Mouse (Mus musculus) neural tube, embryonic 11.5 days (tissue): ENCODE data around the gene Mfap1b. TPM values are rescaled to one million over a fixed set of nuclear protein-coding genes. Genes with fewer than 3 reads are reported as not detected.
"Not testable (repeated sequence)": the region's sequence is repeated elsewhere in the genome, so short reads cannot be mapped to it uniquely, and the experiment has no call there.

Experiments
- ATAC-seq: fragments of 200-750 bp; cut with Nextera tagmentation; 2 replicates; pipeline ENCODE4 v1.8.0; 2017; ENCODE audit warnings: moderate number of reproducible peaks, mild to moderate bottlenecking, moderate TSS enrichment, moderate library complexity; ENCODE audit not compliant: insufficient read depth, low FRiP score, low TSS enrichment
- DNase-seq: peaks from one replicate; pipeline ENCODE4 v3.0.0-alpha.2; 2015; ENCODE audit warnings: low spot score
- H3K27ac ChIP-seq: fragments of 300-500 bp; sonication (generic); 2 replicates; pipeline ENCODE4 v1.5.1; 2014; ENCODE audit warnings: low read depth, mild to moderate bottlenecking, low read length
- H3K27me3 ChIP-seq: fragments of 300-500 bp; sonication (generic); 2 replicates; pipeline ENCODE4 v1.6.1; 2014; ENCODE audit warnings: mild to moderate bottlenecking, low read length, mixed read lengths; ENCODE audit not compliant: control insufficient read depth, insufficient read depth
- H3K36me3 ChIP-seq: fragments of 300-500 bp; sonication (generic); 2 replicates; pipeline ENCODE4 v1.6.1; 2014; ENCODE audit warnings: mild to moderate bottlenecking, low read length, moderate library complexity, mixed read lengths; ENCODE audit not compliant: control insufficient read depth, insufficient read depth
- H3K4me1 ChIP-seq: fragments of 300-500 bp; sonication (generic); 2 replicates; pipeline ENCODE4 v1.6.1; 2014; ENCODE audit warnings: low read length, mixed read lengths; ENCODE audit not compliant: control insufficient read depth, insufficient read depth
- H3K4me2 ChIP-seq: fragments of 300-500 bp; sonication (generic); 2 replicates; pipeline ENCODE4 v1.6.1; 2014; ENCODE audit warnings: low read depth, mild to moderate bottlenecking, moderate library complexity
- H3K4me3 ChIP-seq: fragments of 300-500 bp; sonication (generic); 2 replicates; pipeline ENCODE4 v1.5.1; 2014; ENCODE audit warnings: low read depth, low read length
- H3K9ac ChIP-seq: fragments of 300-500 bp; sonication (generic); 2 replicates; pipeline ENCODE4 v1.6.1; 2014; ENCODE audit warnings: mild to moderate bottlenecking, low read length
- H3K9me3 ChIP-seq: fragments of 300-500 bp; sonication (generic); 2 replicates; pipeline ENCODE4 v1.6.1; 2016; ENCODE audit warnings: low read length; ENCODE audit not compliant: control insufficient read depth
- WGBS: fragments of 180-500 bp; shearing (Covaris S2); extraction: QIAGEN DNeasy Blood & Tissue Kit; methylation state at CpG from one replicate; pipeline ENCODE4 v1.1.7; 2014; 5-methylcytosine and 5-hydroxymethylcytosine counted together
- polyA plus RNA-seq: library from polyadenylated mRNA; unstranded; fragments of >200 nt; fragmentation: Nextera tagmentation; extraction: Ambion mirVana; gene quantifications from 2 replicates; pipeline ENCODE4 v1.2.1, GENCODE M21; 2014

Mfap1b gene
- polyA plus RNA-seq, 1 experiment from 2014 or later = 71.8 TPM

DNA sequence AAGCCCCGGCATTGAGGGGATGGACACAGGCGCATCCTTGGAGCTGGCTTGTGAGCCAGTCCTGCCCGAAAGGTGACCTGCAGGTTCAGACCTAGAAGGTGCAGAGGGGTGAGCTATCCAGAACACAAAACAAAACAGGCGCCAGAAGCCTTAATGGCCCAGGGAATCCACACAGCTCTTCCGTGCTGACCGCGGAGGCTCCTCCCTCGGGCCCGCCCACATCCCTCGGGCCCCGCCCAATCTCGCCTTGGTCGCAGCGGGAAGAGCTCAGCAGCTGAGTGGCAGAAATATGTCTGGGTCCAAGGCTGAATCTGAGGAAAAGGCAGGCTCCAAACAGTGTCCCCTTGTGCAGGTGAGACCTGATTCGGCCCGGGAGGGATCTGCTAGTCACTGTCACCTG lies 35.7 kb upstream of the Mfap1b start:
- Histone ChIP-seq H3K9me3 (no peaks in the 10 kb centered on the region), H3K9ac (no peak overlapping the region), H3K4me3 (peak overlapping the region; percentile 17), H3K27ac (no peak overlapping the region), H3K27me3 (no peaks in the 10 kb centered on the region), H3K4me1 (no peaks in the 10 kb centered on the region), H3K4me2 (peak overlapping the region; percentile 41), H3K36me3 (peaks cover 4% of the 10 kb centered on the region; the same call in 1 of the 2 replicates)
- peak; percentile 57; the same call in 1 of the 2 replicates for ATAC-seq
- 17% methylated on average over 16 of the region's 16 CpGs for WGBS
- DNase-seq = peak; percentile 70

DNA sequence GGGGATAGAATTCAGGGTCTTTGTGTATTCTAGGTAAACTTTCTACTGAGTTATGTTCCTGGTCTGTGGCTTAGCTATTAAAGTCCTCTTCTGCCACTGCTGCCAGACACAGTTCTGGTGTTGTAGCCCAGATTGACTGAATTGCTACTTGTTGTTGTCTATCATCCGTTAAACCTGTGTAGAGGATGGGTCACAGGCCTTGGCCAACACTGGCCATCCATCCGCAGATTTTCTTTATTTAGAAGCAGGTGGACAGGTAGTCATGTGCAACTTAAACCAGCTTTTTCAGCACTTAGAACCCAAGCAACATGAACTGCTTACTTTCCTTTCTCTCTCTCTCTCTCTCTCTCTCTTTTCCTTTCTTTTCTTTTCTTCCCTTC lies 34.1 kb upstream of the Mfap1b start:
- H3K27ac ChIP-seq = no peak overlapping the region
- peak overlapping the region; percentile 54 for H3K4me2 ChIP-seq
- H3K9ac ChIP-seq = no peak overlapping the region
- peak overlapping the region; percentile 57 for H3K4me3 ChIP-seq
- no peaks in the 10 kb centered on the region for H3K9me3 ChIP-seq
- no peaks in the 10 kb centered on the region for H3K27me3 ChIP-seq
- ATAC-seq (no peak), DNase-seq (no peak)
- peaks cover 4% of the 10 kb centered on the region; the same call in 1 of the 2 replicates for H3K36me3 ChIP-seq
- 96% methylated on average over 2 of the region's 2 CpGs for WGBS
- no peaks in the 10 kb centered on the region for H3K4me1 ChIP-seq

DNA sequence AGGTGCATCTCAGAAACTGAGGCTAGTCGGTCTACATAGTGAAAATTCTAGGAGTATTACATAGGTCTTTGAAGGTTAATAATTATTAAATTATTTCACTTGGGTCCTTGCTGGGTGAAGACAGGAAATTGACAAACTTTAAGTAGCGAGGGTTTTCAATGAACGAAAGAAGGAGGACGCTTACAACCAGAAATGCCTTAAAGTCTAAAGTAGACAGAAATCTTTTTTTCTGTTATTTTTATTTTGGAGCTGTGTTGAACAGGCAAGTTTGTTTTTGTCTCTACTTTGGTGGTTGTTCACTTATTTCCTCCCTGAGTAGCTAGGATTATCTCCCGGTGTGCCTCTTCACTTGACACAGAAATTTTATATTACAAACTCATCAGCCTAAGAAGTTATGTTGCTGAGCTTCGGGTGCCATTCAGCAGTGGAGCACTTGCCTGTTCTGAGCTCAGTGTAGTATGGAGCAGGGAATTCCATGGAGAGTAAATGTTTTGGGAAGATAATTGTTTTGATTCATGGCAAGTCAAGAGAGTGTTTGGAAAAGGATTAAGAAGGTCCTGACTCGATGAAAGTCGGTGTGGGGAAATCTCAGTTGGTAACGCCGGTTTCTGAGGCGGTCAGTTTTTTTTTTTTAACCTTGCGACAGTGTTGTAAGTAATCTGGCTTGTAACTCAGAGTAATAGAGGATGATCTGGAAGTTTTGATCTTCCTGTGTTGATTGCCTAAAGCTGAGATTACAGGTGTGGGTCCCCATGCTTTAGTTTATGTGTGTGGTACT lies 33.5 kb upstream of the Mfap1b start:
- H3K27ac ChIP-seq = no peak overlapping the region

DNA sequence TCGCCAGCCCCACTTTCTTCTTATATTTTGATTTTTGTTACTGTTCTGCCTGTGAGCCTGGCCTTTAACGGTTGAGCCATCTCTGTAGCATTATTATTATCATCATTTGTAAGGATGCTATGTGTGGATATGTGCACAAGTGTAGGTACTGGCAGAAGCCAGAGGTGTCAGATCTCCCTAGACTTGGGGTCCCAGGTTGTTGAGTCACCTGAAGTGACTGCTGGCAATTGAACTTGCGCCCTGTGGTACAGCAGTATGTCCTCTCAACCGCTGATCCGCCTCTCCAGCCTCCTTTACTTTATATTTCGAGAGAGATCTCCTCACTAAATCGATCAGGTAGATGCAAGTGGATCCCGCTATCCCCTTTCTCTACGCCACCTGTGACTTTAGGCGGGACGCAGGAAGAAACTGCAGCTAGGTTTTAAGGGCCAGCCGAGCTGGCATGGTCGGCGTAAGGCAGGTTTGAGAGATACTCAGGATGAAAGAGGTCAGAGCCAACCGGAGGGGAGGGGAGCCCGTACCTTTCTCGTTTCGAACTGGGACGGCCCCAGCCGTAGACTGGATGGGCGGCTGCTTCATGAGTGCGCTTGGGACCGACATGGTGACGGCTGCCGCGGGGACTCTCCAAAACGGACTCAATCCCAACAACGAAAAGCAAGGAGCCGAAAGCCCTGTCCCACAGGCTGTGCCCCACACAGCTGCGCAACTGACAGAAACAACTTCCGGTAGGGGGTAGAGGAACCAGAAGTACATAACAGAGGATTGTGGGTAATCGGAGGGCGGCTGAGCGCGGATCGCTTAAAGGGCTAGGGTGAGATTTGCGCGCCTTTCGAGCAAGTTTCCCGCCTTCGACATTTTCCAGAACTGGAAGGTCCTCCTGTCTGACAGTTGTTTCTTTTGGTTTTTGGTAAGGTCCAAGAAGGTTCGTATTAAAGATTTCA lies 32.3 kb upstream of the Mfap1b start, which contains the start of the genes Mfap1a and Wdr76:
Mfap1a (minus strand) TSS at position 724 of the 941 bp plus-strand sequence.
Wdr76 (plus strand) TSS at position 782 of the 941 bp plus-strand sequence.
- H3K27me3 ChIP-seq, H3K36me3 ChIP-seq, H3K4me1 ChIP-seq, H3K27ac ChIP-seq, H3K9me3 ChIP-seq: not testable (repeated sequence)
- DNase-seq = peak; percentile 88
- 5% methylated on average over 39 of the region's 42 CpGs for WGBS
- Histone ChIP-seq H3K4me3 (peak within 1 kb of the TSS; percentile 57), H3K9ac (peak within 1 kb of the TSS; percentile 59), H3K4me2 (peak within 1 kb of the TSS; percentile 54)
- ATAC-seq = peak; percentile 84

More for the DNA sequence above, 33.5 kb upstream of the Mfap1b start:
- peak overlapping the region; percentile 35 for H3K9ac ChIP-seq
- no peaks in the 10 kb centered on the region for H3K4me1 ChIP-seq
- WGBS = 38% methylated on average over 12 of the region's 12 CpGs
- H3K36me3 ChIP-seq = peaks cover 4% of the 10 kb centered on the region; the same call in 1 of the 2 replicates
- no peaks in the 10 kb centered on the region for H3K27me3 ChIP-seq
- DNase-seq (no peak), ATAC-seq (no peak)
- peak overlapping the region; percentile 57 for H3K4me3 ChIP-seq
- no peaks in the 10 kb centered on the region for H3K9me3 ChIP-seq
- H3K4me2 ChIP-seq = peak overlapping the region; percentile 54

DNA sequence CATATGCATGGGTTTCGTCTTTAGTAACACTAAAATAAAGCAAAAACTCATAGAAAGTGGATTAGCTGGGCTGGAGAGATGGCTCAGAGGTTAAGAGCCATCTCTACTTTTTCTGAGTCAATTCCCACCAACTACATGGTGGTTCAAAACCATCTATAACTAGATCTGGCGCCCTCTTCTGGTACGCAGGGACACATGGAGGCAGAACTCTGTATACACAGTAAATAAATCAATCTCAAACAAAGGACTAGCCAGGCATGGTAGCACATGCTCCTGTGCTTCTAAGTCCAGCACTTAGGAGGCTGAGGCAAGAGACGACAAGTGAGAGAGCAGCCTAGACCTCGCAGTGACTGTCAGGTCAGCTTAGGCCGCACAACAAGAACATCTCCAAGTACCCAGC lies 27.7 kb upstream of the Mfap1b start:
- whole genome bisulfite sequencing = no CpG with 5 or more reads among the region's 6 CpGs
- not testable (repeated sequence) for H3K9me3 ChIP-seq, H3K36me3 ChIP-seq, H3K27ac ChIP-seq, H3K4me1 ChIP-seq, H3K4me2 ChIP-seq, H3K27me3 ChIP-seq, H3K9ac ChIP-seq, ATAC-seq, H3K4me3 ChIP-seq, DNase-seq

DNA sequence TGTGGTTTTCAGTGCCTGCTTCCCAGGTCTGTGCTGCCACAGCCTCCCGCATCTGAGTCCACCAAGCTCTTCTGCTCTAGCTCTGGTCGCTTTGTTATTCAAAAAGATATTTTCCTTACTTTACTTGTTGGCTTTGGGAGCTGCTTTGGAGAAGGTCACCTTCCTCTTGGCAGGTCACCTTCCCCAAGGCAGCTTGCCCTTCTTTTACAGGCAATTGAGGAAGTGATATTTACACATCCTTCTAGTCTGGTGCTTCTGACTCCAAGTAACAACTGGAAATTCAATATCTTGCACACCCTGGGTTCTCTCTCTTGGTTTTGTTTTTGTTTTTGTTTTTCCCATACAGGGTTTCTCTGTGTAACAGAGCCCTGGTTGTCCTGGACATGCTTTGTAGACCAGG lies 10.5 kb upstream of the Mfap1b start:
- H3K27ac ChIP-seq, H3K27me3 ChIP-seq, H3K4me2 ChIP-seq, ATAC-seq, H3K4me3 ChIP-seq, H3K36me3 ChIP-seq, H3K9me3 ChIP-seq, DNase-seq, H3K4me1 ChIP-seq, H3K9ac ChIP-seq: not testable (repeated sequence)
- WGBS = 58% methylated on average over 1 of the region's 2 CpGs

DNA sequence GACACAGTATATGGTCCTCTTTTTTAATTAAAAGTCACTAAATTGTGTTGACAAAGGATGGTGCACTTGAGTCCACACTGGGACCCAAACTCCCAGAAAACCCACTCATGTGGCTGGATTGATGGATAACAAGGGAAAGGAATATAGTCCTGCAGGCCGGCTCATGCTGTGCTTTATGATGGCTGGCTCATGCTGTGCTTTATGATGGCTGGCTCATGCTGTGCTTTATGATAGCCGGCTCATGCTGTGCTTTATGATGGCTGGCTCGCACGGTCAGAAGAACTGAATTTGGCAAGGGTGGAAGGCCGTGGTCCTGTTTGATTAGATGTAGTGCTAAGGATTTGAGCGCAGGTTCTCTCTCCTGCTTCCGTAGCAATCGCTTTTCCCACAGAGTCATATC lies 9.7 kb upstream of the Mfap1b start:
- Histone ChIP-seq H3K4me1 (no peaks in the 10 kb centered on the region), H3K9ac (no peak overlapping the region), H3K4me2 (no peak overlapping the region), H3K36me3 (no peaks in the 10 kb centered on the region), H3K27me3 (no peaks in the 10 kb centered on the region), H3K27ac (no peak overlapping the region), H3K4me3 (no peak overlapping the region), H3K9me3 (no peaks in the 10 kb centered on the region)
- DNase-seq (no peak), ATAC-seq (no peak)
- WGBS = 20% methylated on average over 8 of the region's 8 CpGs

DNA sequence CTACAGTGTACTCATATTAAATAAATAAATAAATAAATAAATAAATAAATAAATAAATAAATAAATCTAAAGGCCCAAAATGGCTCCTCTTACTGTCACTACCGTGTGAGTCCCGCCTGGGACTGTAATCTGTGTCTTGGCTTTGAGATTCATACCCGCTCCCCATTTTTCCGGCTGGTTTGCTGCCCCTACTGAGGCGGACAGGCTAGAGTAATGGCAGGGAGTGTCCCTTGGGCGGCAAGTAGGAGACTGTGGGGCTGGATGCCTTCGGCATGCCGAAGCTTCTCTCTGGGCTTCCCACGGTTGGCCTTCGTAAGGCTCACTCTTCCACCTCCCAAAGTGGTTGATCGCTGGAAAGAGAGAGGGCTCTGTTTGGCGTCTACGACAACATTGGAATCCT lies 7.0 kb upstream of the Mfap1b start:
- not testable (repeated sequence) for ATAC-seq, H3K4me3 ChIP-seq

More for the DNA sequence above, 7.0 kb upstream of the Mfap1b start:
- H3K9me3 ChIP-seq, H3K27ac ChIP-seq, DNase-seq, H3K9ac ChIP-seq, H3K4me1 ChIP-seq, H3K36me3 ChIP-seq, H3K27me3 ChIP-seq, H3K4me2 ChIP-seq: not testable (repeated sequence)
- 87% methylated on average over 13 of the region's 13 CpGs for WGBS
